Mouse (Mus musculus): ENCODE measurements at regions not wholly inside any gene's neighbourhood (a gene's known extent, or its start where the extent isn't known, plus 50 kb on each side); places are given as distances from the start of the nearest gene placed in this dataset.

DNA sequence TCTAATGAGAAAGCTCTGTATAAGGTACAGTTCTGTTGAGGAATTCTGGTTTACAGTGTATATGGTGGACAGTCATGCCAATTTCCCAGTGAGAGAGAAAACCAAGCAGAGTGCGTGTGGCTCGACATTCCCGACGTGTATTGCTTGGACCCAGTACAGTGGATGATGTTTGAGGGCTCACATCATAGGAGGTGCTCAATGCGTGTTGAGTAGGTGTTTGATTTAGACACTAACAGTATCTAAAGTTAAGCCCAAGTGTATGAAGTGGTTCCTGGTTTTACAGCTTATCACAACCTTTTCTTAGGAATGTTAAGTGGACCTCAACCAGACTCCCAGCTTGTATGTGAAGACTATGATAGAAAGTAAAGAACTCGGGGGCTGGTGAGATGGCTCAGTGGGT is 96.2 kb upstream of the Tpm1 start:
- TF ChIP-seq CTCF (IDR thresholded peaks at IDR 0.05; ENCODE audit: extremely low read depth, insufficient read depth, low read length) (no peak), POLR2A (IDR thresholded peaks at IDR 0.05; ENCODE audit: extremely low read depth, insufficient read depth, low read length) (no peak)

All from cortical plate, adult 2 months (tissue).